Mouse (Mus musculus): ENCODE measurements at regions not wholly inside any gene's neighbourhood (a gene's known extent, or its start where the extent isn't known, plus 50 kb on each side); places are given as distances from the start of the nearest gene placed in this dataset.

- TF ChIP-seq CTCF (IDR thresholded peaks at IDR 0.05; ENCODE audit: extremely low read depth, insufficient read depth, insufficient read length, insufficient replicate concordance) (no peak), POLR2A (IDR thresholded peaks at IDR 0.05; ENCODE audit: low read depth, low read length) (no peak)
Measured at GRCm38 (mm10) chr12:109745731-109746484, 145.8 kb upstream of the Rtl1 start.
